Mouse (Mus musculus): ENCODE results near the gene Esrp2.

Esrp2 gene

GRCm38 (mm10) chr8:106147868-106148565 lies 11.2 kb upstream of the Esrp2 start:
- no peak for DNase-seq (ENCODE audit: low spot score in 2 of 2)

- no peak for DNase-seq (ENCODE audit: low spot score in 2 of 2)
These were observed 9.2 kb upstream of the Esrp2 start for GRCm38 (mm10) chr8:106146014-106146413.

- DNase-seq (ENCODE audit: low spot score in 2 of 2): no peak
These were observed 8.6 kb upstream of the Esrp2 start for GRCm38 (mm10) chr8:106145331-106145730.

GRCm38 (mm10) chr8:106140769-106141168 lies 4.0 kb upstream of the Esrp2 start:
- DNase-seq (ENCODE audit: low spot score in 2 of 2): peak; percentile 66 to 81

- no peak for DNase-seq (ENCODE audit: low spot score in 2 of 2)
These were observed 3.4 kb upstream of the Esrp2 start for GRCm38 (mm10) chr8:106140191-106140590.

GRCm38 (mm10) chr8:106138616-106139015 lies 1.8 kb upstream of the Esrp2 start:
- no peak for DNase-seq (ENCODE audit: low spot score in 2 of 2)

GRCm38 (mm10) chr8:106137906-106138477 lies 1.2 kb upstream of the Esrp2 start:
- DNase-seq (ENCODE audit: low spot score in 2 of 2): no peak

- DNase-seq (ENCODE audit: low spot score in 2 of 2): no peak
These were observed 588 bp upstream of the Esrp2 start for GRCm38 (mm10) chr8:106137218-106137905.

- DNase-seq (ENCODE audit: low spot score in 2 of 2): no peak
These were observed 1.1 kb downstream of the Esrp2 start for GRCm38 (mm10) chr8:106135672-106136071.

GRCm38 (mm10) chr8:106134751-106135571 lies 1.8 kb downstream of the Esrp2 start:
- DNase-seq (ENCODE audit: low spot score in 2 of 2): peak in 1 of 2 experiments; percentile 51

- DNase-seq (ENCODE audit: low spot score in 2 of 2): no peak
These were observed 2.8 kb downstream of the Esrp2 start for GRCm38 (mm10) chr8:106133946-106134345.

- DNase-seq (ENCODE audit: low spot score in 2 of 2): no peak
These were observed 3.2 kb downstream of the Esrp2 start for GRCm38 (mm10) chr8:106133526-106133925.

- no peak for DNase-seq (ENCODE audit: low spot score in 2 of 2)
These were observed 4.4 kb downstream of the Esrp2 start for GRCm38 (mm10) chr8:106132356-106132755.

GRCm38 (mm10) chr8:106131488-106132222 lies 5.1 kb downstream of the Esrp2 start:
- DNase-seq (ENCODE audit: low spot score in 2 of 2): no peak

- DNase-seq (ENCODE audit: low spot score in 2 of 2): no peak
These were observed 5.8 kb downstream of the Esrp2 start for GRCm38 (mm10) chr8:106131021-106131420.

- no peak for DNase-seq (ENCODE audit: low spot score in 2 of 2)
These were observed 6.3 kb downstream of the Esrp2 start for GRCm38 (mm10) chr8:106130505-106130904.

- no peak for DNase-seq (ENCODE audit: low spot score in 2 of 2)
These were observed 6.8 kb downstream of the Esrp2 start for GRCm38 (mm10) chr8:106129997-106130396.

- DNase-seq (ENCODE audit: low spot score in 2 of 2): no peak
These were observed 7.4 kb downstream of the Esrp2 start for GRCm38 (mm10) chr8:106129232-106129930.

- DNase-seq (ENCODE audit: low spot score in 2 of 2): peak; percentile 35 to 44
These were observed 8.8 kb downstream of the Esrp2 start for GRCm38 (mm10) chr8:106127882-106128410.

- DNase-seq (ENCODE audit: low spot score in 2 of 2): no peak
These were observed 9.7 kb downstream of the Esrp2 start for GRCm38 (mm10) chr8:106127054-106127453.

Measured in thymus, postnatal 10 days (tissue).